Mouse (Mus musculus) embryonic facial prominence, embryonic 11.5 days (tissue): Measurements from ENCODE around the gene Ist1. TPM values are rescaled to one million over a fixed set of nuclear protein-coding genes. Genes with fewer than 3 reads are reported as not detected.

Source experiments
- ATAC-seq: fragments of 200-750 bp; cut with Nextera tagmentation; replicated peaks from 2 replicates; pipeline ENCODE4 v1.8.0; 2017; ENCODE audit warnings: low read depth; ENCODE audit not compliant: insufficient number of reproducible peaks, low FRiP score, low TSS enrichment
- DNase-seq: peaks from one replicate; pipeline ENCODE4 v3.0.0-alpha.2; 2015; ENCODE audit warnings: low spot score
- H3K27ac ChIP-seq: fragments of 300-500 bp; sonication (generic); replicated peaks from 2 replicates; pipeline ENCODE4 v1.5.1; 2014; ENCODE audit warnings: mild to moderate bottlenecking, low read depth, low read length, control low read depth
- H3K27me3 ChIP-seq: fragments of 300-500 bp; sonication (generic); 2 replicates; pipeline ENCODE4 v1.6.1; 2014; ENCODE audit warnings: mild to moderate bottlenecking, low read length, moderate library complexity, mixed read lengths; ENCODE audit not compliant: control insufficient read depth, insufficient read depth
- H3K36me3 ChIP-seq: fragments of 300-500 bp; sonication (generic); replicated peaks from 2 replicates; pipeline ENCODE4 v1.6.1; 2014; ENCODE audit warnings: low read depth, mild to moderate bottlenecking, low read length, moderate library complexity, mixed read lengths; ENCODE audit not compliant: control insufficient read depth, insufficient read depth
- H3K4me1 ChIP-seq: fragments of 300-500 bp; sonication (generic); 2 replicates; pipeline ENCODE4 v1.6.1; 2014; ENCODE audit warnings: low read length, mixed read lengths; ENCODE audit not compliant: control insufficient read depth, insufficient read depth
- H3K4me2 ChIP-seq: fragments of 300-500 bp; sonication (generic); 2 replicates; pipeline ENCODE4 v1.6.1; 2014; ENCODE audit warnings: low read depth, mild to moderate bottlenecking, control low read depth, low read length, moderate library complexity
- H3K4me3 ChIP-seq: fragments of 300-500 bp; sonication (generic); 2 replicates; pipeline ENCODE4 v1.5.1; 2014; ENCODE audit warnings: low read depth, low read length, control low read depth
- H3K9ac ChIP-seq: fragments of 300-500 bp; sonication (generic); replicated peaks from 2 replicates; pipeline ENCODE4 v1.6.1; 2014; ENCODE audit warnings: mild to moderate bottlenecking, control low read depth, low read length
- H3K9me3 ChIP-seq: fragments of 300-500 bp; sonication (generic); replicated peaks from 2 replicates; pipeline ENCODE4 v1.6.1; 2016; ENCODE audit warnings: mild to moderate bottlenecking, low read length, inconsistent platforms, mixed read lengths; ENCODE audit not compliant: control insufficient read depth
- WGBS: fragments of 180-500 bp; shearing (Covaris S2); extraction: QIAGEN DNeasy Blood & Tissue Kit; methylation state at CpG from one replicate; pipeline ENCODE4 v1.1.7; 2014; 5-methylcytosine and 5-hydroxymethylcytosine counted together
- polyA plus RNA-seq: library from polyadenylated mRNA; unstranded; fragments of >200 nt; fragmentation: Nextera tagmentation; extraction: Ambion mirVana; gene quantifications from 2 replicates; pipeline ENCODE4 v1.2.1, GENCODE M21; 2014

Ist1 gene
- polyA plus RNA-seq, 1 experiment from 2014 or later: 186 TPM

GRCm38 (mm10) chr8:109673596-109673995 lies 19.5 kb downstream of the Ist1 start:
- Histone ChIP-seq H3K4me1 (no peaks in the 10 kb centered on the region), H3K9me3 (no peaks in the 10 kb centered on the region), H3K4me3 (no peak overlapping the region), H3K36me3 (peaks cover 9% of the 10 kb centered on the region), H3K4me2 (no peak overlapping the region), H3K9ac (no peak overlapping the region), H3K27me3 (no peaks in the 10 kb centered on the region), H3K27ac (no peak overlapping the region)
- ATAC-seq (no peak), DNase-seq (no peak)
- 93% methylated on average over 2 of the region's 2 CpGs for WGBS

GRCm38 (mm10) chr8:109672656-109673055 lies 20.4 kb downstream of the Ist1 start:
- Histone ChIP-seq H3K9me3 (no peaks in the 10 kb centered on the region), H3K4me3 (no peak overlapping the region), H3K9ac (no peak overlapping the region), H3K4me2 (no peak overlapping the region), H3K27me3 (no peaks in the 10 kb centered on the region), H3K36me3 (peaks cover 9% of the 10 kb centered on the region), H3K27ac (no peak overlapping the region), H3K4me1 (no peaks in the 10 kb centered on the region)
- DNase-seq (no peak), ATAC-seq (no peak)
- WGBS: 95% methylated on average over 5 of the region's 5 CpGs

GRCm38 (mm10) chr8:109666616-109667015 lies 26.4 kb downstream of the Ist1 start:
- H3K36me3 ChIP-seq: no peaks in the 10 kb centered on the region; the same call in 1 of the 2 replicates
- no peak overlapping the region for H3K9ac ChIP-seq
- no peak overlapping the region for H3K27ac ChIP-seq
- H3K4me2 ChIP-seq: no peak overlapping the region
- no peak overlapping the region for H3K4me3 ChIP-seq
- 89% methylated on average over 5 of the region's 5 CpGs for WGBS
- H3K9me3 ChIP-seq: no peaks in the 10 kb centered on the region
- DNase-seq (no peak), ATAC-seq (no peak)
- no peaks in the 10 kb centered on the region for H3K4me1 ChIP-seq
- no peaks in the 10 kb centered on the region for H3K27me3 ChIP-seq

GRCm38 (mm10) chr8:109662328-109662727 lies 30.7 kb downstream of the Ist1 start:
- Histone ChIP-seq H3K4me2 (no peak overlapping the region), H3K4me3 (no peak overlapping the region), H3K9ac (no peak overlapping the region), H3K4me1 (no peaks in the 10 kb centered on the region), H3K27me3 (no peaks in the 10 kb centered on the region), H3K9me3 (no peaks in the 10 kb centered on the region), H3K27ac (no peak overlapping the region), H3K36me3 (no peaks in the 10 kb centered on the region)
- WGBS: 83% methylated on average over 3 of the region's 3 CpGs
- DNase-seq (no peak), ATAC-seq (no peak)

- ATAC-seq: no peak
- Histone ChIP-seq H3K9me3 (no peaks in the 10 kb centered on the region), H3K4me2 (no peak overlapping the region), H3K4me1 (no peaks in the 10 kb centered on the region), H3K27me3 (no peaks in the 10 kb centered on the region), H3K36me3 (no peaks in the 10 kb centered on the region), H3K27ac (no peak overlapping the region), H3K4me3 (no peak overlapping the region), H3K9ac (no peak overlapping the region)
- no peak for DNase-seq
- 87% methylated on average over 3 of the region's 3 CpGs for WGBS
Measured at GRCm38 (mm10) chr8:109656860-109657259, 36.2 kb downstream of the Ist1 start.

GRCm38 (mm10) chr8:109650801-109651200 lies 42.3 kb downstream of the Ist1 start:
- no peak overlapping the region for H3K4me2 ChIP-seq
- H3K9me3 ChIP-seq: no peaks in the 10 kb centered on the region
- no peak overlapping the region for H3K27ac ChIP-seq
- no peaks in the 10 kb centered on the region for H3K4me1 ChIP-seq
- H3K27me3 ChIP-seq: no peaks in the 10 kb centered on the region
- no peak overlapping the region for H3K4me3 ChIP-seq
- no peak overlapping the region for H3K9ac ChIP-seq
- no peak for DNase-seq
- no peak for ATAC-seq
- H3K36me3 ChIP-seq: no peaks in the 10 kb centered on the region
- 75% methylated on average over 10 of the region's 10 CpGs for WGBS

- Histone ChIP-seq H3K9ac (no peak overlapping the region), H3K27me3 (no peaks in the 10 kb centered on the region), H3K9me3 (no peaks in the 10 kb centered on the region), H3K4me3 (no peak overlapping the region), H3K36me3 (no peaks in the 10 kb centered on the region), H3K4me2 (no peak overlapping the region), H3K4me1 (no peaks in the 10 kb centered on the region), H3K27ac (no peak overlapping the region)
- DNase-seq (no peak), ATAC-seq (no peak)
- 85% methylated on average over 7 of the region's 7 CpGs for WGBS
Measured at GRCm38 (mm10) chr8:109648469-109648868, 44.6 kb downstream of the Ist1 start.

GRCm38 (mm10) chr8:109647331-109647730 lies 45.7 kb downstream of the Ist1 start:
- H3K9ac ChIP-seq: no peak overlapping the region
- no peak overlapping the region for H3K4me3 ChIP-seq
- peak; percentile 17 for DNase-seq
- 67% methylated on average over 11 of the region's 11 CpGs for WGBS
- H3K27me3 ChIP-seq: no peaks in the 10 kb centered on the region
- no peak overlapping the region for H3K27ac ChIP-seq
- H3K36me3 ChIP-seq: no peaks in the 10 kb centered on the region
- ATAC-seq: no peak
- no peaks in the 10 kb centered on the region for H3K4me1 ChIP-seq
- no peaks in the 10 kb centered on the region for H3K9me3 ChIP-seq
- no peak overlapping the region for H3K4me2 ChIP-seq
